Mouse (Mus musculus) embryonic fibroblast, embryonic 13.5 days (primary cell): ENCODE data around the gene Sh3bp1.

Experiments
- CTCF ChIP-seq: IDR thresholded peaks from 2 replicates; pipeline ENCODE4 v1.5.1; 2011; ENCODE audit warnings: mild to moderate bottlenecking, control low read depth, low read length, moderate library complexity, borderline replicate concordance; ENCODE audit not compliant: insufficient read depth
- POLR2A ChIP-seq: IDR thresholded peaks from 2 replicates; pipeline ENCODE4 v1.6.1; 2011; ENCODE audit warnings: low read depth, mild to moderate bottlenecking, control low read depth, low read length, moderate library complexity

- TF ChIP-seq POLR2A (peak; percentile 36; the same call in 1 of the 2 replicates), CTCF (0 out of 2 replicates have a peak, but pooled peaks have one; percentile 20)
These were observed 43.1 kb downstream of the Sh3bp1 start for GRCm38 (mm10) chr15:78942663-78943062.
